Mouse (Mus musculus): ENCODE measurements around the gene Pced1b.
"Not testable (repeated sequence)": the region's sequence is repeated elsewhere in the genome, so short reads cannot be mapped to it uniquely, and the experiment has no call there.

The Pced1b gene

GRCm38 (mm10) chr15:97372043-97372442, 125.1 kb downstream of the Pced1b start:
- DNase-seq (ENCODE audit: low read depth, low spot score): not testable (repeated sequence)

GRCm38 (mm10) chr15:97372611-97373131, 125.8 kb downstream of the Pced1b start:
- no peak for DNase-seq (ENCODE audit: low read depth, low spot score)

- DNase-seq (ENCODE audit: low read depth, low spot score): no peak
These were observed 126.5 kb downstream of the Pced1b start for GRCm38 (mm10) chr15:97373203-97374084.

GRCm38 (mm10) chr15:97374085-97374844, 127.4 kb downstream of the Pced1b start:
- no peak for DNase-seq (ENCODE audit: low read depth, low spot score)

- DNase-seq (ENCODE audit: low read depth, low spot score): no peak
These were observed 128.2 kb downstream of the Pced1b start for GRCm38 (mm10) chr15:97374845-97375720.

- no peak for DNase-seq (ENCODE audit: low read depth, low spot score)
These were observed 129.3 kb downstream of the Pced1b start for GRCm38 (mm10) chr15:97376081-97376742.

GRCm38 (mm10) chr15:97376792-97377222, 129.9 kb downstream of the Pced1b start:
- DNase-seq (ENCODE audit: low read depth, low spot score): no peak

- no peak for DNase-seq (ENCODE audit: low read depth, low spot score)
These were observed 131.2 kb downstream of the Pced1b start for GRCm38 (mm10) chr15:97378061-97378460.

GRCm38 (mm10) chr15:97379489-97380304, 132.8 kb downstream of the Pced1b start:
- DNase-seq (ENCODE audit: low read depth, low spot score): peak; percentile 78

GRCm38 (mm10) chr15:97382567-97382966, 135.7 kb downstream of the Pced1b start:
- no peak for DNase-seq (ENCODE audit: low read depth, low spot score)

GRCm38 (mm10) chr15:97383523-97384141, 136.7 kb downstream of the Pced1b start:
- DNase-seq (ENCODE audit: low read depth, low spot score): no peak

GRCm38 (mm10) chr15:97384170-97385018, 137.5 kb downstream of the Pced1b start:
- DNase-seq (ENCODE audit: low read depth, low spot score): no peak

- DNase-seq (ENCODE audit: low read depth, low spot score): not testable (repeated sequence)
These were observed 138.3 kb downstream of the Pced1b start for GRCm38 (mm10) chr15:97385174-97385573.

GRCm38 (mm10) chr15:97387793-97388192, 140.9 kb downstream of the Pced1b start:
- DNase-seq (ENCODE audit: low read depth, low spot score): no peak

GRCm38 (mm10) chr15:97389577-97389976, 142.7 kb downstream of the Pced1b start:
- DNase-seq (ENCODE audit: low read depth, low spot score): no peak

GRCm38 (mm10) chr15:97390778-97391177, 143.9 kb downstream of the Pced1b start:
- no peak for DNase-seq (ENCODE audit: low read depth, low spot score)

GRCm38 (mm10) chr15:97391436-97391835, 144.5 kb downstream of the Pced1b start:
- DNase-seq (ENCODE audit: low read depth, low spot score): no peak

GRCm38 (mm10) chr15:97394561-97394960, 147.7 kb downstream of the Pced1b start:
- no peak for DNase-seq (ENCODE audit: low read depth, low spot score)
